Mouse (Mus musculus): ENCODE data around the gene Efhd1. TPM values are rescaled to one million over a fixed set of nuclear protein-coding genes. Genes with fewer than 3 reads are reported as not detected.

Efhd1 gene
- 1.3 and 1.5 TPM in 2 replicates for polyA plus RNA-seq (2015; fragmentation: Nextera tagmentation; extraction: Ambion mirVana)

DNA sequence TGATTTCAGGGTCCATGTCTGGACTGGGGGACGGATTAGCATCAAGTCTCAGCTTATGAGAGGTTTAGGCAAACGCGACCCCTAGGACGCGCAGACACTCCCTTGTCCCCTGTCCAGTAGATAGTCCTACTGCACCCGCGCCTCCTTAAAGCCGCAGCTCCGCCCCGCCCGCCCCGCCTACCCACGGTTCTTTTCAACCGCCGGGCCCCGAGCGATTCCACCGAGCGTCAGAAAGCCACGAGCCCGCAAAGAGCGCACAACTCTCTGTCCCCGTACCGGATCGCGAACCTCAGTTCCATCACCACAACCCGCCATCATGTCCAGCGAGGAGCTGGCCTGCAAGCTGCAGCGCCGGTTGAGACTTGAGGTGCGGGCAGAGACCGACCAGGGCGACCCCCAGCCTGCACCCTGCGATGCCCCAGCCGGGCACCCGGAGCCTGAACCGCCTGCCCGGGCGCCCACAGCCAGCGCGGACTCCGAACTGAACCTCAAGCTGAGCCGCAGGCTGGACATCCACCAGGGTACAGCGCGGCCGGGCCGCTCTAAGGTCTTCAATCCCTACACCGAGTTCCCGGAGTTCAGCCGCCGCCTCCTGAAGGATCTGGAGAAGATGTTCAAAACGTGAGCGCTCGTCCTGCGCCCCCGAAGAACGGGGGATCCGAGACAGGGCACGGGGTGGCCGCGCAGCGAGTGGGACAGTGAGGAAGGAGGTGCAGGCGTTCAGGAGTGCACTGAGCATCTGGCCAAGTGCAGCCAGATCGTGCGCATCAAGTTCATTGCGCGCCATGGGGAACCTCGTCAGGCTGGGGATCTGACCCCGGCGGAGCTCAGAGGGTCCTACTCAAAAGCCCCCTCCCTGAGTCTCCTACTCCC, at the start of gene Efhd1:
Gene Efhd1 (plus strand): TSS at position 230 of the 873 bp plus-strand sequence.
- Histone ChIP-seq H3K36me3 (no peaks in the 10 kb centered on the region), H3K4me3 (peak within 1 kb of the TSS; percentile 50), H3K9me3 (no peaks in the 10 kb centered on the region), H3K4me1 (replicated peaks) (peaks cover 30% of the 10 kb centered on the region), H3K4me2 (peak within 1 kb of the TSS; percentile 96), H3K27me3 (peaks cover 95% of the 10 kb centered on the region), H3K9ac (peak within 1 kb of the TSS; percentile 73), H3K27ac (no peak within 1 kb of the TSS)
- peak; percentile 44 for ATAC-seq (ENCODE audit: low FRiP score)
- under 1% methylated on average over 70 of the region's 70 CpGs for WGBS

DNA sequence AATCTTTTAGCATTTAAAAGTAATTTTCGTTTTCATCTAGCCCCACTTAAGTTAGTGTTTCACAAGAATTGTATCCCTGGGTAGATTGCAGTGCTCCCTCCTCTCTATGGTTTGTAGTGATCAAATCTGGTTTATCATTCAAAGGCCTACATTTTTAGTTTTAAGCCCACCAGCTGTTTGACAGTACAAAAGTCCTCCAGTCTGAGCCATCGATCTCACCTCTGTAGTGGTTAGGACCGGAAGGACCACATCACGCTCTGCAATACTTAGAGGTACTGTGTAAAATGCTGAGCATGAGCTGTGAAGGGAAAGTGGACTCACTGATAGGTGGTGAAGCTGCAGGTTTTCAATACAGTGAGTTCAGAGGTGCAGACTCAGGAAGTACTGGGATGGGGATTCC, 49.4 kb upstream of the Efhd1 start:
- ATAC-seq (ENCODE audit: low FRiP score), result no peak
- Histone ChIP-seq H3K27me3 (no peaks in the 10 kb centered on the region), H3K4me3 (peak overlapping the region; percentile 84), H3K27ac (peak overlapping the region; percentile 98), H3K4me1 (replicated peaks) (peaks cover 47% of the 10 kb centered on the region), H3K9me3 (no peaks in the 10 kb centered on the region), H3K4me2 (peak overlapping the region; percentile 74), H3K36me3 (peaks cover 6% of the 10 kb centered on the region), H3K9ac (peak overlapping the region; percentile 95)
- WGBS, result 31% methylated on average over 4 of the region's 4 CpGs

DNA sequence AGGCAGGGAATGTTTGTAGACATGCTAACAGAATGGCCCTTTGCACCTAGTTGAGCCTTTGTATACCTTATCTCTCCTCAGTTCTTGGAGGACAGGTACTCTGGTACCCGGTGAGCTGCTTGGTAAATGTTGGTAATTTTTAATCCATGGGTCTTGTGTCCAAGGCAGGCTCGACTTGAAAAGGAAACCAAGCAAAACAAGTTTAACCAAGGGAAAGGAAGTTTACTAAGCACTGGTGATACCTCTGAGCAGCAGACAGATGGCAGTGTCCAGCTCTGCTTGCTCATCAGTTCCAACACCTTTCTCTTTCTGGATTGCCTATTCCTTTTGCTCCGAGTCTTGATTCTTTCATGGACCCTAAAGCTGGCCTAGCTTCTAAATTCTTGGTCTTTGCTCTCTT, 46.2 kb upstream of the Efhd1 start:
- no peak for ATAC-seq (ENCODE audit: low FRiP score)
- Histone ChIP-seq H3K9me3 (no peaks in the 10 kb centered on the region), H3K27me3 (no peaks in the 10 kb centered on the region), H3K36me3 (peaks cover 38% of the 10 kb centered on the region), H3K4me2 (no peak overlapping the region), H3K27ac (no peak overlapping the region), H3K9ac (no peak overlapping the region), H3K4me1 (replicated peaks) (peaks cover 44% of the 10 kb centered on the region), H3K4me3 (no peak overlapping the region)
- WGBS, result 54% methylated on average over 3 of the region's 3 CpGs

DNA sequence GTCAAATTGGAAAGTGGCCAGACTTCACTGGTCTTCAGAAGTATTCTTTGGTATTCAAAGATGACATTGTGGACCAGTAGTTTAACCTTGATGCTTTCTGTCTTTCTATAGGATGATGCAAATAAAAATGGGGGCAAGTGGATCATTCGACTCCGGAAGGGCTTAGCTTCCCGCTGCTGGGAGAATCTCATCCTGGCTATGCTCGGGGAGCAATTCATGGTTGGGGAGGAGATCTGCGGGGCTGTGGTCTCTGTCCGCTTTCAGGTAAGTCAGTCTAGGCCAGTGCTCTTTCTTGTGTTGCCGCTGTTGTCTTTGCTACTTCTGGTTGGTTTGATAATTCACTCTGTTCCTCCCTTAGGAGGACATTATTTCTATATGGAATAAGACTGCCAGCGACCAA, 38.4 kb upstream of the Efhd1 start:
- Histone ChIP-seq H3K27ac (no peak overlapping the region), H3K4me3 (no peak overlapping the region), H3K27me3 (no peaks in the 10 kb centered on the region), H3K36me3 (peaks cover 98% of the 10 kb centered on the region), H3K4me2 (no peak overlapping the region), H3K4me1 (replicated peaks) (no peaks in the 10 kb centered on the region), H3K9ac (no peak overlapping the region), H3K9me3 (no peaks in the 10 kb centered on the region)
- no peak for ATAC-seq (ENCODE audit: low FRiP score)
- 97% methylated on average over 8 of the region's 8 CpGs for WGBS

DNA sequence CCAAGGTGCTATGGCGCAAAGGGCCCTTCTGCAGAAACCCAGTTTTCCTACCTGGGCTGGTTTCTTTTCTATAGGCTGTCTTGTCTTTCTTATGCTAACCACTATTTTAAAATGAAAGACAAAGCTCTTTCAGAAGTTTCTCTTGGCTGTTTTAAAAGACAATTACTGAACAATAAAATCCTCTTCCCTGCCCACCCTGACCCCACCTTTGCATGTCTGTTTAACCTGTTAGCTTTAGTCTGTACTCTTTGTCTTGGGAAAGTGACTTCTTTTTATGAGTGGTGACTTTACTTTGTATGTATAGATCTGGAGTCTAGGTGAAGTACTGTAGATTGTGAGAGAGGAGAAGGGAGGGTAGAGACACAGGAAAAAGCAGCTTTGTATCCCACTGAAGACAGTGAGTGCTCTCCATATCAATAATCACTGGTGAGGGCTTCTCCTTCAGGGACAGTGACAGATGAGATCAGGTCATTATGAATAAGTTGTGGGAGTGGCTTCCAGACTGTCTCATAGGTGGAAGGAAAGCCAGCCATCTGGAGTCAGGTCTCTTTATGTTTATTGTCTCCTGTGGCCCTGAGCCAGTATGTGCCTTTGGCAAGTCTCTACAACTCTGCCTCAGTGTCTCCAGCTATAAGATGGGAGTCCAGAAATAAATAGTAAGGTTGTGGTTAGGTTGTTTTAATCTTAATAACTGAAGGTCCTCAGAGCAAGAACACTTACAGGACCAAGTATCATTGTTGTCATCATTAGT, 37.6 kb upstream of the Efhd1 start:
- no peak overlapping the region for H3K4me2 ChIP-seq
- no peak overlapping the region for H3K27ac ChIP-seq
- no peaks in the 10 kb centered on the region for H3K27me3 ChIP-seq
- no peak for ATAC-seq (ENCODE audit: low FRiP score)
- 100% methylated on average over 1 of the region's 1 CpGs for WGBS
- H3K9me3 ChIP-seq, result no peaks in the 10 kb centered on the region
- H3K36me3 ChIP-seq, result peaks cover 96% of the 10 kb centered on the region
- no peaks in the 10 kb centered on the region for H3K4me1 ChIP-seq (replicated peaks)
- H3K9ac ChIP-seq, result no peak overlapping the region
- no peak overlapping the region for H3K4me3 ChIP-seq

DNA sequence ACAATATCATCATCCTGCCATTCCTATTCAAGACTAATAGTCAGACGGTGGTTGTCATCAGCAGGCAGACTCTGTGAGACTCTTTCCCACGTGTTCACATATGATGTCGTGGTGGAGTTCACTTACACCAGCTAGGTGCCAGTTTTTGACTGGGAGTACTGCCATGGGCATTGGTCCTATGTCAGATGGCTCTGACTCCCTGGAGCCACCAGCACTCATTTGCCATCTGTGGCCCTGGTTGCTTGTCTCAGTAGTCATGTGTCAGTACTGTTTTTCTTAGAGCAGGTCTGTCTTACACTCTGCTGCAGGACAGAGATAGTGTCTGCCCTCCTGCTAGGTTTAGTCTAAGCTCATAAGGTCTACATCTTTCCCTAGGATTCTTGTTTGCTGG, 37.0 kb upstream of the Efhd1 start:
- peaks cover 96% of the 10 kb centered on the region for H3K36me3 ChIP-seq
- H3K4me2 ChIP-seq, result no peak overlapping the region
- H3K9ac ChIP-seq, result no peak overlapping the region
- H3K9me3 ChIP-seq, result no peaks in the 10 kb centered on the region
- no peaks in the 10 kb centered on the region for H3K4me1 ChIP-seq (replicated peaks)
- no peak for ATAC-seq (ENCODE audit: low FRiP score)
- no peak overlapping the region for H3K4me3 ChIP-seq
- H3K27me3 ChIP-seq, result no peaks in the 10 kb centered on the region
- no peak overlapping the region for H3K27ac ChIP-seq
- WGBS, result 88% methylated on average over 3 of the region's 3 CpGs

DNA sequence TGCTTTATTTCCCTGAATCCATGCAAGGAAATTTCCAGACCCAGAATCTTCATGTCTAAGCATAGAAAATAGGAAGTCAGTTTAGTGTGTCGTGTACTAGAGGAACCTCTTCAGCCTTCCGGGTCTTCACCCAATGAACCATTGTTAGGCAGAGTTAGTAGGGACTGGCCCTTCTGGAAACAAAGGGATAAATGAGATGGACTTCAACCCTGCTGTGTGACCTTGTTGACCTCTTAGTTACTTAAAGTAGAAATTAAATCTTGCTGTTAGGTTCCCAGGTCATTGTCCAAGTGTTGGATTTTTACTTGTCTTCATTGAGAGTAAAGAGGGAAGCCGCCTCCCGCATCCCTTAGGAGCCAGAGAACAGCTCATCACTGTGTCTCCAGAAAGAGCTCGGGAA, 33.6 kb upstream of the Efhd1 start:
- 64% methylated on average over 5 of the region's 5 CpGs for WGBS
- no peak overlapping the region for H3K9ac ChIP-seq

DNA sequence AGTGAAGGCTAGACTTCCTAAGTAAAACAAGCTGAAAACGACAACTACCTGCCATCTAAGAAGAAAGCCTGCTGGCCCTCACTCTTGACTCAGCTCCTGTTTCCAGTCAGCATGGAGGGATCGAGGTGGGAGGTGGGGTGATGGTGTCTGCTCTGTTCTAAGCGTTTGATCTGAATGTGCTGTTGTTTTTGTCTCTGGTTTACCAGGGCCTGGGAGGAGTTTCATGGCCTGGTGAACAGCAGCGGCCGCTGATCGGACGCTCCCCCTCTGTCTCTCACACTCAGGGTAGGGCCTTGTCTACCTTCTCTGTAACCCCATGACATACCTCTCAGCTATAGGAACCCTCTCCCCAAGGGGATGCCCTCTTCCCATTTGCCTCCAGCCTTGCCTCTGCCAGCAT, 32.0 kb upstream of the Efhd1 start:
- Histone ChIP-seq H3K9ac (no peak overlapping the region), H3K27ac (no peak overlapping the region), H3K4me1 (replicated peaks) (no peaks in the 10 kb centered on the region), H3K36me3 (peaks cover 96% of the 10 kb centered on the region), H3K4me2 (no peak overlapping the region), H3K4me3 (no peak overlapping the region), H3K9me3 (no peaks in the 10 kb centered on the region), H3K27me3 (no peaks in the 10 kb centered on the region)
- no peak for ATAC-seq (ENCODE audit: low FRiP score)
- WGBS, result 78% methylated on average over 7 of the region's 7 CpGs

More for the DNA sequence above, 33.6 kb upstream of the Efhd1 start:
- no peaks in the 10 kb centered on the region for H3K9me3 ChIP-seq
- H3K4me3 ChIP-seq, result no peak overlapping the region
- ATAC-seq (ENCODE audit: low FRiP score), result no peak
- peaks cover 96% of the 10 kb centered on the region for H3K36me3 ChIP-seq
- H3K4me2 ChIP-seq, result no peak overlapping the region
- no peaks in the 10 kb centered on the region for H3K4me1 ChIP-seq (replicated peaks)
- no peaks in the 10 kb centered on the region for H3K27me3 ChIP-seq
- no peak overlapping the region for H3K27ac ChIP-seq

DNA sequence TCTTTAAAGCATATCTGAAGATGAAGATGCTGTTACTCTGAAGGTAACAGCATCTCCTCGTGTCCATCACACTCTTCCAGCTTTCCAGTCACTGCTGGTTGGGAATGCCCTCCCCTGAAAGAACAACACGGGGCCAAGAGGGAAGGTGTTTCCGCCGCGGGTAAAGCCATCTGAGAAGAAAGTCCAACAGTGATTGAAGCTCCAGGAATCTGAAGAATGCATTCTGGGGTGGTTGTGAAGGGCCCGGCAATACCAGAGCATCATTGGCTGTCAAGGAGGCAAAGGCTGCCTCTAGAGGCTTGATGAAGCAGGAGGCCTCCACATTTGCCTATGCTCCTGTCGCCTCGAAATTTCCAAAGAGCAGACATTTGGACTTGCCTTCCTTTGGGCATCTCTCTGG, 25.1 kb upstream of the Efhd1 start:
- Histone ChIP-seq H3K4me2 (no peak overlapping the region), H3K9me3 (no peaks in the 10 kb centered on the region), H3K9ac (no peak overlapping the region), H3K27ac (no peak overlapping the region), H3K27me3 (no peaks in the 10 kb centered on the region), H3K4me1 (replicated peaks) (no peaks in the 10 kb centered on the region), H3K4me3 (no peak overlapping the region), H3K36me3 (peaks cover 52% of the 10 kb centered on the region)
- ATAC-seq (ENCODE audit: low FRiP score), result no peak
- WGBS, result 79% methylated on average over 8 of the region's 8 CpGs

DNA sequence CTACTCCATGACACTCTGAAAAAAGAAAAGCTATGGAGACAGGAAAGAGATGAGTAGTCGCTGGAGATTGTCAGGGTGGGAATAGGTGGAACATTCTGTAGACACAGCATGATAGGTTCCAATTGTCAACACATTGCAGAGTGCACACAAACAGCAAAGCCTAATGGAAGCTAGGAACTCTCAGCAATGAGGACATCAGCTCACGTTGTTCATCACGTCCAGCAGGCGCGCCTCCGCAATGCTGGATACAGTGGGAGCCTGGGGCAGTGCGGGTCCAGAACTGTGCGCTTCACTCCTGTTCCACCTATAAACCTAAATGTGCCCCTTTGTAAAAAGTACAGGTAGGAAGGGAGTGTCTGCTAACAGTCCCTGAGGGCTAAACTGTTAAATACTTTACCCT, 21.1 kb upstream of the Efhd1 start:
- no peaks in the 10 kb centered on the region for H3K27me3 ChIP-seq
- WGBS, result 93% methylated on average over 8 of the region's 8 CpGs
- H3K4me3 ChIP-seq, result no peak overlapping the region
- H3K4me1 ChIP-seq (replicated peaks), result peaks cover 6% of the 10 kb centered on the region; the same call in 1 of the 2 replicates
- no peak overlapping the region for H3K27ac ChIP-seq
- H3K4me2 ChIP-seq, result no peak overlapping the region
- H3K9ac ChIP-seq, result no peak overlapping the region
- H3K9me3 ChIP-seq, result no peaks in the 10 kb centered on the region
- H3K36me3 ChIP-seq, result peaks cover 14% of the 10 kb centered on the region
- no peak for ATAC-seq (ENCODE audit: low FRiP score)

DNA sequence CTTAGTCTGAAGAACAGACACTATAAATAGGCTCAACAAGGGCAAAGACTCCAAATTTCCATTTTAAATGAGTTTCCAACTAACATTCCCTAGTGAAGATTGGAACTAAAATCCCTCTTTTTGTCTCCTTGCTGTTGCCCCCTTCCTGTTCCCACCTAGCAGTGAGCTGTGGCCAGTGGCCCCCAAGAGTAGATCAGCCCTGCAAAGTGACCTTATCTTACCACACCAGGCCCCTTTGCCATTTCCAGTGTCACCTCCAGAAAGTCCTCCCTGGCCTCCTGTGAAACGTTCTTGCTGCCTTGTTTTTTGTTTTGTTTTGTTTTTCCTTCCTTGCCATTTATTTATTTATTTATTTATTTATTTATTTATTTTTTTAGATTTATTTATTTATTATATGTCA, 18.7 kb upstream of the Efhd1 start:
- no peak overlapping the region for H3K4me3 ChIP-seq
- peaks cover 6% of the 10 kb centered on the region; the same call in 1 of the 2 replicates for H3K4me1 ChIP-seq (replicated peaks)
- 39% methylated on average over 1 of the region's 1 CpGs for WGBS
- no peak overlapping the region for H3K27ac ChIP-seq
- no peak overlapping the region for H3K4me2 ChIP-seq
- no peak for ATAC-seq (ENCODE audit: low FRiP score)
- no peak overlapping the region for H3K9ac ChIP-seq
- H3K36me3 ChIP-seq, result no peaks in the 10 kb centered on the region
- H3K27me3 ChIP-seq, result no peaks in the 10 kb centered on the region
- no peaks in the 10 kb centered on the region for H3K9me3 ChIP-seq

DNA sequence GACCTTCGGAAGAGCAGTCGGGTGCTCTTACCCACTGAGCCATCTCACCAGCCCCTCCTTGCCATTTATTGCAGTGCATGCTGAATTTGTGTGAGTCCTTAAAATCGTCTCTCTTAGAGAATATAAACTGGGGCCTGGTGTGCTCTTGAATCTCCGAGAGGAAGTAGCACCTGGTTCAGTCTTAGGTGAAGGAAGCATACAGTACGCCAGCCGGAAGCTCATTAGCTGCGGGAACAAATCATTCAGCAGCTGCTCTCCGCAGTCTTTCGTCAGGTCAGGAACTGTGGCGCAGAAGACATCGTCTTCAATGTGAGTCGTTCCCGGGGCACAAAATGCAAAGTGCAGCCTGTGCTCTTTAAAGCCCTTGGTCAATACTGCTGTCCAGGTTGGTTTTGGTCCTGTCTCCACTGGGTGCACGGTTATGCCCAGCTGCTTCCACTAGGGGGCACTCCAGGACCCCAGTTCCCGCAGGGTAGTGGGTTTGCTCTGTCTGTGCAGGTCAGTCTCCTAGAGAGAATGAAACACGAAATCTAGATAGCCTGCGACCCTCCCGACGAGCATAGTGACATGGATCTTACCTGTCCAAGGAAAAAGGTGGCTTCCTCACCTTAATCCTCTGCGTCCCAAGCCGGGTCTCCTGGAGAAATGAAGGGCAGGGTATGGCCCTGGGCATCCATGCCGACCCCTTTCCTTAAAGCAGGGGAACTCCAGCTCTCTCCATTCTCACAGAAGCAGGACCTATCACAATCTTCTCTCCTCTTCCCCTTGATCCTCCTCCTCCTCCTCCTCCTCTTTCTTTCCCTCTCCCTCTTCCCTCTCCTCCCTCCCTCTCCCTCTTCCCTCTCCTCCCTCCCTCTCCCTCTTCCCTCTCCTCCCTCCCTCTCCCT, 18.0 kb upstream of the Efhd1 start:
- H3K9ac ChIP-seq, result no peak overlapping the region
- H3K4me2 ChIP-seq, result peak overlapping the region; percentile 32
- H3K36me3 ChIP-seq, result no peaks in the 10 kb centered on the region
- WGBS, result 29% methylated on average over 22 of the region's 22 CpGs
- H3K27ac ChIP-seq, result no peak overlapping the region
- ATAC-seq (ENCODE audit: low FRiP score), result peak; percentile 87
- H3K4me3 ChIP-seq, result no peak overlapping the region
- no peaks in the 10 kb centered on the region for H3K9me3 ChIP-seq
- H3K4me1 ChIP-seq (replicated peaks), result peaks cover 6% of the 10 kb centered on the region; the same call in 1 of the 2 replicates
- no peaks in the 10 kb centered on the region for H3K27me3 ChIP-seq

Measured in hindbrain, embryonic 13.5 days (tissue).